Mouse (Mus musculus): ENCODE data around the gene Cmc2. TPM values are rescaled to one million over a fixed set of nuclear protein-coding genes. Genes with fewer than 3 reads are reported as not detected.

Gene Cmc2
- polyA plus RNA-seq, 1 experiment from 2014 or later, result 74.4 TPM

DNA sequence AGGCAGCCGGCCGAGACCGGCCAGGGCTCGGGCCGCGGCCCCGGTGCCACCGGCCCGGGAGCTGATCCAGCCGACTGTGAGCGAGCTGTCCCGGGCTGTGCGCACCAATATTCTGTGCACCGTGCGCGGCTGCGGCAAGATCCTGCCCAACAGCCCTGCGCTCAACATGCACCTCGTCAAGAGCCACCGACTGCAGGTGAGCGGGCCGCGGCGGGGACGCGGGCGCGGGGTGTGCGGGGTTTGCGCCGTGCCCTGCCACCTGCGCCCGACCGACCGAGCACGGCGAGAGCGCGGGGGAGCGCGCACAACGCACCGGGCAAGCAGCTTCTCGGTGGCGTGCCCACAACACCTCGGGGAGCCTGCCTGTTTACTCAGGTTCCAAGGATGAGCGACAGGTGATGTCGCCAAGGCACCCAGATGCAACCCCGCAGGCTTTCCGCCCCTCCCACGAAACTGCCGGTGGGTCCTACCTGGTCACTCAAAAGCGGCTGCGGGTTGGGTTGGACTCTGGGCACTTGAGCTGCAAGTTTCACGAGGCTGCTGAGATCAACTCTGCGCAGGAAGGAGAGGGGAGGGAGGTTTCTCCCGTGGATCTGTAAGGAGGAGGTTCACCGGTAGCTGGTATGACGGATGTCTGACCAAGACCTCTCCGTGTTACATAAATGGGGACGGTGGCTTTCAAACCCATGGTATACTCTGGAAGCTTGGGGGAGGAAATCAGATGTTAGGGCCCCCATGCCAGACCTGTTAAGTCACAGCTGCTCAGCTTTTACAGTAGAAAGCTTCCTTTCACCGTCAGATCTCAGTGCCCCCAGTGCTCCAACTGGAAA lies 22.5 kb upstream of the Cmc2 start:
- peaks cover 17% of the 10 kb centered on the region for H3K4me1 ChIP-seq
- H3K27me3 ChIP-seq (replicated peaks), result no peaks in the 10 kb centered on the region
- no peaks in the 10 kb centered on the region for H3K9me3 ChIP-seq
- no peaks in the 10 kb centered on the region for H3K36me3 ChIP-seq
- H3K4me2 ChIP-seq, result peak overlapping the region; percentile 94
- ATAC-seq (ENCODE audit: insufficient read depth, low FRiP score, low read depth), result peak; percentile 67
- H3K27ac ChIP-seq, result no peak overlapping the region
- peak overlapping the region; percentile 73 for H3K9ac ChIP-seq
- peak overlapping the region; percentile 94 for H3K4me3 ChIP-seq (replicated peaks)
- WGBS, result under 1% methylated on average over 62 of the region's 62 CpGs

- no peaks in the 10 kb centered on the region for H3K36me3 ChIP-seq
- 0% methylated on average over 46 of the region's 46 CpGs for whole genome bisulfite sequencing
- ATAC-seq (ENCODE audit: insufficient read depth, low FRiP score, low read depth), result peak; percentile 89
- no peak within 1 kb of the TSS for H3K27ac ChIP-seq
- H3K9ac ChIP-seq, result peak within 1 kb of the TSS; percentile 73
- peak within 1 kb of the TSS; percentile 94 for H3K4me2 ChIP-seq
- no peaks in the 10 kb centered on the region for H3K27me3 ChIP-seq (replicated peaks)
- H3K4me3 ChIP-seq (replicated peaks), result peak within 1 kb of the TSS; percentile 94
- peaks cover 17% of the 10 kb centered on the region for H3K4me1 ChIP-seq
- H3K9me3 ChIP-seq, result no peaks in the 10 kb centered on the region
Observed at GRCm38 (mm10) chr8:116943161-116943554, 21.9 kb upstream of the Cmc2 start, which contains the start of gene Atmin. Atmin (plus strand) TSS chr8:116943393.

DNA sequence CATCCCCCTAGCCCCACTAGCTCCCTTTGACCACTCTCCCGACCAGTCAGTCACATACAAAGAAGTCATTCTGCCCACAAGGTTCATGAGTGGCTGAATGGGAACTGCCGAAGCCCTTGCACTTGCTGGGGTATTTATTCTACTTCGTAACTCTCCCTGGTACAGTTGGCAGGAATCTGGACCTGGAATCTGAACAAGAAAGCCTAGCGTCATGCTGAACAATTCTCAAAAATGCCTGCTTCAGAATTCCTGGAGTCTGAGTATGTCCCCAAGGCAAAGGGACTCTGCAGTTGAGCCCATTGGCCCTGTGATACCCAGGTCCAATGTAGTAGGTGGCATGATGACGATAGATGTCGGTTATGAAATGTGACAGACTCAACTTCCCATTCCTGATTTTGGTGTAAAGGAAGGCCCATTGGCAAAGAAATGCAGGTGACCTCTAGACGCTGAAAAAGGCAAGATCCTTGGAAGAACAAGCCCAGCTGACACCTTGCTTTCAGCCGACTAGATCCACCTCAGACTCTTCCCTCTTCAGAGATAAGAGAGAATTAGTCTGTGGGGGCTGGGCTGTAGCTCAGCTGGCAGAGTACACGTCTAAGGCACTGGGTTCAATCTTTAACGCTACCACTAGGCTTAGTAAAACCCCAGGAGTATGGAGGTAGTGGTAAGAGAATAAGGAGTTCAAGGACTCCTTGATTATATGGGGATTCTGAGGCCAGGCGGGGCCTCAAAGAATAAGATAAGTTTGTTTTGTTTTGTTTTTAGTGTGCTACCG lies 21.2 kb upstream of the Cmc2 start:
- peaks cover 17% of the 10 kb centered on the region for H3K4me1 ChIP-seq
- no peaks in the 10 kb centered on the region for H3K27me3 ChIP-seq (replicated peaks)
- no peak for ATAC-seq (ENCODE audit: insufficient read depth, low FRiP score, low read depth)
- H3K36me3 ChIP-seq, result 0 out of 2 replicates have a peak, but pooled peaks cover 3% of the 10 kb centered on the region
- H3K9me3 ChIP-seq, result no peaks in the 10 kb centered on the region
- H3K27ac ChIP-seq, result no peak overlapping the region
- no peak overlapping the region for H3K9ac ChIP-seq
- no peak overlapping the region for H3K4me3 ChIP-seq (replicated peaks)
- H3K4me2 ChIP-seq, result peak overlapping the region; percentile 94; the same call in 1 of the 2 replicates
- WGBS, result 70% methylated on average over 12 of the region's 12 CpGs

GRCm38 (mm10) chr8:116935506-116935905 lies 14.3 kb upstream of the Cmc2 start:
- no peak overlapping the region for H3K9ac ChIP-seq
- WGBS, result 86% methylated on average over 6 of the region's 6 CpGs
- no peak for ATAC-seq (ENCODE audit: insufficient read depth, low FRiP score, low read depth)
- H3K4me1 ChIP-seq, result no peaks in the 10 kb centered on the region
- H3K4me2 ChIP-seq, result no peak overlapping the region
- H3K9me3 ChIP-seq, result no peaks in the 10 kb centered on the region
- H3K4me3 ChIP-seq (replicated peaks), result no peak overlapping the region
- no peaks in the 10 kb centered on the region for H3K27me3 ChIP-seq (replicated peaks)
- H3K27ac ChIP-seq, result no peak overlapping the region
- H3K36me3 ChIP-seq, result peaks cover 22% of the 10 kb centered on the region

DNA sequence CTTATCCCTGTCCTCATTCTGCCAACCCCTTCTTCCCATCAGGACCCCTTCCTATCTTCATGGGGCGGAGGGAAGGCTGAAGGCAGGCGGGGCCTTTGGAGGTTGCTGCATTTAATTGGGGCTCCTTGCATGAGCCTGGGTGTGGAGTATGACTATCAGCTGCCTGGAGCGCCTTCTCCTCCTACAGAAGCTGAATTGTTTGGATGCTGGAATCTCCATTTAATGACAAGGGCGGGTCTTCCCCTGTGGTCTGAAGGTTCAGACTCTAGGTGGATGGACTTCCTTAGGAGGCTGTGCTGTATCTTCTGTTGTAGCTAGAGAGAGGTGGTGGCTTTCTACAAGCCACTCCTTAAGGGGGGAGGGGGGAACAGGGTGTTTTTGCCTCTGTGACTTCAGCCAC lies 13.7 kb upstream of the Cmc2 start:
- H3K36me3 ChIP-seq, result peaks cover 22% of the 10 kb centered on the region
- H3K9me3 ChIP-seq, result no peaks in the 10 kb centered on the region
- H3K27ac ChIP-seq, result no peak overlapping the region
- H3K9ac ChIP-seq, result no peak overlapping the region
- H3K4me3 ChIP-seq (replicated peaks), result no peak overlapping the region
- H3K27me3 ChIP-seq (replicated peaks), result no peaks in the 10 kb centered on the region
- no peak for ATAC-seq (ENCODE audit: insufficient read depth, low FRiP score, low read depth)
- 90% methylated on average over 4 of the region's 4 CpGs for WGBS
- no peak overlapping the region for H3K4me2 ChIP-seq
- H3K4me1 ChIP-seq, result no peaks in the 10 kb centered on the region

DNA sequence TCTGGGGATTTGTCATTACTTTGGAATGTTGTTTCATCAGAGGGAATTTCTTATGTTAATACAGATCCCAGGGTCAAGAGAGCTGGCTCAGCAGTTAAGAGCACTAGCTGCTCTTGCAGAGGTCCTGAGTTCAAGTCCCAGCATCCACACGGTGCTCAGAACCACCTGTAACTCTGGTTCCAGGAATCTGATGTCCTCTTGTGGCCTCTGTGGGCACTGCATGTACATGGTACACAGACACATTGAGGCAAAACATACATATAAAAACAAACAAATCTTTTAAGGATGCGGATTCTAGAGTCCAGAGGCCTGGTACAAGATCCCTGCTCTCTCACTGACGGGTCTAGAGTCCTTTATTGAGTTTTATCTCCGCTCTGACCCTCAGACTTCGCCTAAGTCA lies 7.3 kb upstream of the Cmc2 start:
- no peak overlapping the region for H3K4me2 ChIP-seq
- H3K4me1 ChIP-seq, result no peaks in the 10 kb centered on the region
- no peak for ATAC-seq (ENCODE audit: insufficient read depth, low FRiP score, low read depth)
- H3K36me3 ChIP-seq, result peaks cover 16% of the 10 kb centered on the region
- H3K27me3 ChIP-seq (replicated peaks), result no peaks in the 10 kb centered on the region
- H3K9me3 ChIP-seq, result no peaks in the 10 kb centered on the region
- no peak overlapping the region for H3K4me3 ChIP-seq (replicated peaks)
- H3K27ac ChIP-seq, result no peak overlapping the region
- 93% methylated on average over 5 of the region's 5 CpGs for WGBS
- no peak overlapping the region for H3K9ac ChIP-seq

GRCm38 (mm10) chr8:116927880-116928279 lies 6.6 kb upstream of the Cmc2 start:
- Histone ChIP-seq H3K9ac (no peak overlapping the region), H3K4me3 (replicated peaks) (no peak overlapping the region), H3K9me3 (no peaks in the 10 kb centered on the region), H3K36me3 (peaks cover 11% of the 10 kb centered on the region), H3K27me3 (replicated peaks) (no peaks in the 10 kb centered on the region), H3K4me1 (no peaks in the 10 kb centered on the region), H3K27ac (no peak overlapping the region), H3K4me2 (no peak overlapping the region)
- WGBS, result 77% methylated on average over 9 of the region's 9 CpGs
- no peak for ATAC-seq (ENCODE audit: insufficient read depth, low FRiP score, low read depth)

- no peak overlapping the region for H3K27ac ChIP-seq
- no peak overlapping the region for H3K4me3 ChIP-seq (replicated peaks)
- H3K4me2 ChIP-seq, result no peak overlapping the region
- H3K9me3 ChIP-seq, result no peaks in the 10 kb centered on the region
- no peaks in the 10 kb centered on the region for H3K27me3 ChIP-seq (replicated peaks)
- peaks cover 11% of the 10 kb centered on the region for H3K4me1 ChIP-seq
- H3K36me3 ChIP-seq, result peaks cover 4% of the 10 kb centered on the region
- 88% methylated on average over 8 of the region's 8 CpGs for WGBS
- H3K9ac ChIP-seq, result no peak overlapping the region
- no peak for ATAC-seq (ENCODE audit: insufficient read depth, low FRiP score, low read depth)
Observed at GRCm38 (mm10) chr8:116923526-116923925, 2.3 kb upstream of the Cmc2 start.

DNA sequence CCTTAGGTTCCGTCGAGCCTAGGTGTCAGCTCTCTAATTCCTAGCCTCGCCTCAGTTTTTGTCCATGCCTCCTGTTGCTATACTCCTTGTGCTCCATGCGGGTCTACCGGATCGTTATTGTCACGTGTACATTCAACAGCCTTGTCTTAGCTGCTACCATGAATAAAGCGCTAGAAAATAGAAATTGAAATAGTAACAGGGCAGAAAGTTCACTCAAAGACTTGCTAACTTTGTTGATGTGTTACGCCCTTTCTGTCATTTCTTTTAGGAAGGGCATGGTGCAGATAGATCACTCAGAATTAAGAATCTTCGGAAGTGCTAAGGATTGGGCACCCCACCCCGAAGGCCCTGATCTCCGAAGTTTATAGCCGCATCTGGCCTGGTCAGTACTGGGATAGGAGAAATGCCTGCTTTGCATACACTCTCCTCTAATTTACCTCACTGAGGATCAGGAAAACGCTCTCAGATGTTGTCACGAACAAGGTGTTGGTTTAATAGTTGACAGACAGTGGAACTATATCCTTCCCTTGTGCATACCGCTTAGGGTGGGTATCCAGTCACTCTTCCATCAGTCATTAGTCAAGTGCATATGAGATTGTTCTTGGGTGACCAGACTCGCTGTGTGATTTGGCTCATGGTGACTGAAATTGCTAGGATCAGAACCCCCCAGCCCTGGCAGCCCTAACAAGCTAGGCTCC lies 954 bp upstream of the Cmc2 start:
- Histone ChIP-seq H3K36me3 (peaks cover 4% of the 10 kb centered on the region; the same call in 1 of the 2 replicates), H3K4me3 (replicated peaks) (peak overlapping the region; percentile 97), H3K27ac (peak overlapping the region; percentile 87; the same call in 1 of the 2 replicates), H3K4me1 (peaks cover 11% of the 10 kb centered on the region), H3K9ac (peak overlapping the region; percentile 74), H3K27me3 (replicated peaks) (no peaks in the 10 kb centered on the region), H3K4me2 (peak overlapping the region; percentile 72), H3K9me3 (no peaks in the 10 kb centered on the region)
- no peak for ATAC-seq (ENCODE audit: insufficient read depth, low FRiP score, low read depth)
- 29% methylated on average over 17 of the region's 17 CpGs for WGBS

DNA sequence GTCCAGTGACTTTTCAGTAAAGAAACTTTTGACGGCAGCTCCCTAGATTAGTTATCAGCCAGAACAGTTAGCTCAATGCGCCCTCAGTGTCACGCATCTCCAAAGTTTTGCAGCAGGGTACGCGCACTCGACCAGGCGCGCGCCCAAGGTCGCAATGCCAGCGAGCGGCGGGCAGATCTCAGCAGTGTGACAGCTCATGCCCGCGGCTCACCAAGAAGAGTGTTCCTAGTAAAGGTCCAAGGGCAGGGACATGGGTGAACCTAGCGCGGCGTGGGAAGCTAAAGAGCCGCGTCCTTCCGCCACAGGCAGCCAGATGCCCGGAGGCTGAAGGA lies 284 bp downstream of the Cmc2 start:
- ATAC-seq (ENCODE audit: insufficient read depth, low FRiP score, low read depth), result peak; percentile 59
- Histone ChIP-seq H3K36me3 (peaks cover 1% of the 10 kb centered on the region; the same call in 1 of the 2 replicates), H3K27ac (peak overlapping the region; percentile 87)

GRCm38 (mm10) chr8:116905836-116906235 lies 15.4 kb downstream of the Cmc2 start:
- H3K36me3 ChIP-seq, result 0 out of 2 replicates have a peak, but pooled peaks cover 4% of the 10 kb centered on the region
- H3K27ac ChIP-seq, result no peak overlapping the region
- ATAC-seq (ENCODE audit: insufficient read depth, low FRiP score, low read depth), result no peak
- no peak overlapping the region for H3K4me2 ChIP-seq
- H3K27me3 ChIP-seq (replicated peaks), result no peaks in the 10 kb centered on the region
- no peak overlapping the region for H3K4me3 ChIP-seq (replicated peaks)
- H3K4me1 ChIP-seq, result no peaks in the 10 kb centered on the region
- no peaks in the 10 kb centered on the region for H3K9me3 ChIP-seq
- no peak overlapping the region for H3K9ac ChIP-seq
- WGBS, result 91% methylated on average over 4 of the region's 4 CpGs

More for the DNA sequence above, 284 bp downstream of the Cmc2 start:
- H3K4me2 ChIP-seq, result peak overlapping the region; percentile 72
- H3K9ac ChIP-seq, result peak overlapping the region; percentile 74
- no peaks in the 10 kb centered on the region for H3K27me3 ChIP-seq (replicated peaks)
- under 1% methylated on average over 22 of the region's 22 CpGs for WGBS
- H3K9me3 ChIP-seq, result no peaks in the 10 kb centered on the region
- peak overlapping the region; percentile 97 for H3K4me3 ChIP-seq (replicated peaks)
- peaks cover 11% of the 10 kb centered on the region for H3K4me1 ChIP-seq

All from stomach, embryonic 15.5 days (tissue).